Mouse (Mus musculus) lung, postnatal 0 days (tissue): ENCODE measurements around the gene Tnfsfm13.

Experiments
- CTCF ChIP-seq: IDR thresholded peaks from 2 replicates; pipeline ENCODE4 v1.5.1; 2016; ENCODE audit warnings: antibody characterized with exemption, mild to moderate bottlenecking
- EP300 ChIP-seq: IDR thresholded peaks from 2 replicates; pipeline ENCODE4 v1.6.1; 2016; ENCODE audit warnings: antibody characterized with exemption, mild to moderate bottlenecking, control low read depth

DNA sequence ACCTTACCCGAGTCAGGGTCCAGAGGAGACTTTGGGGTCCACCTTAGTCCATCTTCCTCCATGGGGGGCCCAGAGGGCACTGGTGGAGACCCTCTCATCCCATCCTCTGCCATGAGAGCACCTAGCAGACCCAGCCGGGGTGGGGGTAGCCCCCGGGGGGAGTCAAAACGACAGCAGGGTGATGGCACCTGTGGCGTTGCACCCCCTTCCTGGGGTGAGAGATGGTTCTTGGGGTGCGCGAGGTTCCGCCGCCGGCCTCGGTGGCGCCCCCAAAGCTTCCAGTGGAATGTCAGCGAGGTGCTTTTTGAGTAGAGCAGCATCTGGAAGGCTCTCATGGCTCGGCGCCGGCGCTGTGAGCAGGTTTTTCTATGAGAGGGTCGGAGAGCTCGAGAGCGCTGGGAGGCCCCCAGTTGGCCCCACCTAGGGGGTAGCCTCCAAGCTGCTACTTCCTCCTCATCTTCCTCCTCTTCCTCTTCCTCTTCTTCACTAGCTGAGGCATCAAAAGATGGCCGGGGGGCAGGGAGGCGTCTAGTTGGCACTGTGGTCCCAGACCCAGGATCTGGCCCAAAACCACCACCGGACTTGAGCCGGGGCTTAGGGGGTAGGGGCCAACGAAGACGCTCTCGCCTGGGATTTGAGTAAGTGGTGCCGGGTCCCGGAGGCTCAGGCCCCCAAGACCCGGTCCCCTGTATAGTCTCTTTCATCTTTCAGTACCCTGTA, 15.6 kb downstream of the Tnfsfm13 start:
- TF ChIP-seq CTCF (no peak), EP300 (no peak)
